Mouse (Mus musculus) frontal cortex, postnatal 25 days (tissue): Measurements from ENCODE around the gene Hspa1b.
"Not testable (repeated sequence)": the region's sequence is repeated elsewhere in the genome, so short reads cannot be mapped to it uniquely, and the experiment has no call there.

Source experiments
- DNase-seq, 2 experiments: peaks; one replicate each; pipeline ENCODE4 v3.0.0; 2022; ENCODE audit warnings: low spot score in 2 of 2

Gene Hspa1b

DNA sequence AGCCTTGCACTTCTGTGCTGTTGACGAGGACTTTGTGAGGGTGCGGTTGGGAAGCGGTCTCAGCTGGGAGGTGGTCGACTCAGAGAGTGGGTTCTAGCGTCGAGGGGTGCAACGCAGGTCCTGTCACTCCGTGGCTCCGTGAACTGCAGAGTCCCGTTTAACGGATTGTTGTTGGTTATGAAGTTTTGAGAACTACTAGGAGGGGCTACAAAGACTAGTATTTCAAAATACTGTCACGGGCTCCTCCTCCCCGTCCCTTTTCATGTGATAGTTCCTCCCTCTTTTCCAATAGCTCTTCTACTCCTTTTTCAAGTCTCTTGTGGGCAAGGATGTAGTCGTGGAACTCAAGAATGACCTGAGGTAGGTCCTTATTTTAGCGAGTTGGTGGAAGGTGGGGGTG lies 23.3 kb upstream of the Hspa1b start:
- no peak for DNase-seq

DNA sequence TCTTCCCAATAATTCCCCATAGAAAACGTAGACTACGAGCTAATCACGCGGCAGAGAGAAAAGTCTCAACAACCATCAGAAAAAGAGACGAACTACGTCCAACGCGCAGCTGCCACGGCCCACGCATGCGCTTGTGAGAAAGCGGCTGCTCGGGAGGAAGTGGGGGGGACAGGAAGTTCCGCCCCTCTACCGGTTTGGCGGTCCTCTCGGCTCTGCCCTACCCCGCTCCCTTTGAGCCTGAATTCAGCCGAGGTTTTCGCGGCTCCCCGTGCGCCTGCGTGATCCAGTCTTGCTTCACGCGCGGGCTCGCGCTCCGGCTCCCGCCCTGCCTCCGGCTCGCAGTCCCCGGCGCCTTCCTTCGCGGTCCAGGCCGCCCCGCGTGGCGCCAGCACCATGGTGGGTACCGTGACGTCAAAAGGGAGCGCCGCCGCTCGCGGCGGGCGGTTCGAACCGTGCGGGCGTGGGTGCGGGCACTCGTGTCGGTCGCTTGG lies 22.7 kb upstream of the Hspa1b start, which contains the start of gene Lsm2:
Lsm2 (plus strand) TSS at position 173 of the 491 bp plus-strand sequence.
- peak; percentile 78 to 90 for DNase-seq

DNA sequence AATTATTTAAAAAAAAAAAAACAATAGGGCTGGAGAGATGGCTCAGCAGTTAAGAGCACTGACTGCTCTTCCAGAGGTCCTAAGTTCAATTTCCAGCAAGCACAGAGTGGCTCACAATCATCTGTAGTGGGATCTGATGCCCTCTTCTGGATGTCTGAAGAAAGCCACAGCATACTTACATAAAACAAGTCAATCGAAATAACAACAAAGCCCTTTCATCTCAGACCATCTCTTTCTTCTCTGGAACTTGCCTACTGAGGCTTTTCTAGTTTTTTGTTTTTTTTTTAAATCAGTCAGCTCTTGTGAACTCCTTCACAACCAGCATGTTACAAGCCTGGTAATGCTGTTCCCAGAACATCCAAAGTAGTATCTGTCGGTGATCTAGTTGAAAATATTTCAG lies 21.6 kb upstream of the Hspa1b start:
- no peak for DNase-seq

GRCm38 (mm10) chr17:34979631-34980030 lies 20.6 kb upstream of the Hspa1b start:
- DNase-seq, result no peak

DNA sequence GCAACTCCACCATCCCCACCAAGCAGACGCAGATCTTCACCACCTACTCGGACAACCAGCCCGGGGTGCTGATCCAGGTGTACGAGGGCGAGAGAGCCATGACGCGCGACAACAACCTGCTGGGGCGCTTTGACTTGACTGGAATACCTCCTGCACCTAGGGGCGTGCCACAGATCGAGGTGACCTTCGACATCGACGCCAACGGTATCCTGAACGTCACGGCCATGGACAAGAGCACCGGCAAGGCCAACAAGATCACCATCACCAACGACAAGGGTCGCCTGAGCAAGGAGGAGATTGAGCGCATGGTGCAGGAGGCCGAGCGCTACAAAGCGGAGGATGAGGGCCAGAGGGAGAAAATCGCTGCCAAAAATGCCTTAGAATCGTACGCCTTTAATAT lies 19.2 kb upstream of the Hspa1b start:
- DNase-seq, result no peak

- DNase-seq, result no peak
These were observed 18.0 kb upstream of the Hspa1b start for GRCm38 (mm10) chr17:34977000-34977399.

DNA sequence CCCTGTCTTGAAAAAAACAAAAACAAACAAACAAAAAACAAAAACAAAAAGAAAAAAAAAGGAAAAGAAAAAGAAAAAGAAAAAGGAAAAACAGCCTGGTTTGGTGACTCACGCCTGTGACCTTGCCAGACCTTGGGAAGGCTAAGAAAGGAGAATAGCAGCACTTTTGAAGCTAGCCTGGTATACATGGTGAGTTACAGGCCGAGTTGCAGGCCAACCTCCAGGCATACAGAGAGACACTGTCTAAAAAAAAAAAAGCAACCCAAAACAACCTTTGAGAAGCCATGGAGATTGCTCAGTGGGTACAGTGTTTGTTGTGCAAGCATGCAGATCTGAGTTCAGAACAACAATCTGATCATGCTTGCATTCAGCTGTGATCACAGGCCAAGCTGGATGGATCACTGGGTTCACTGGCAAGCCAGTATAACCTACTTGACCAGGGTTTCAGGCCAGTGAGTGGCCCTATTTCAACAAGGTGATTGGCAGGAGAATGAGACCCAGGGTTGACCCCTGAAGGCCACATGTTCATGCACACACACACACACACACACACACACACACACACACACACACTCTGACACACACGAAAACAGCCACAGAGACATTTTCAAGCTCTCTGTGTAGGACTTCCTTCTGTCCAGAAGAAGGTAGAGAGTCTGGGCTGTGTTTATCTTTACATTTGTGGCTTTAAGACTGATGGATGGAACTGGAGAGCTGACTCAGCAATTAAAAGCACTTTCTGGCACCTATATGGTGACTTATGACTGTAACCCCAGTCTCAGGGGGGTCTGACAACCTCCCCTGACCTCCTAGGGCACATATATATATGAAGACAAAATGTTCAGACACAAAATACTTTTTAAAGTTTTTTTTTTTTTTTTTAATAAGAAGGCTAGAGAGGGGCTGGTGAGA lies 16.8 kb upstream of the Hspa1b start:
- DNase-seq, result no peak

DNA sequence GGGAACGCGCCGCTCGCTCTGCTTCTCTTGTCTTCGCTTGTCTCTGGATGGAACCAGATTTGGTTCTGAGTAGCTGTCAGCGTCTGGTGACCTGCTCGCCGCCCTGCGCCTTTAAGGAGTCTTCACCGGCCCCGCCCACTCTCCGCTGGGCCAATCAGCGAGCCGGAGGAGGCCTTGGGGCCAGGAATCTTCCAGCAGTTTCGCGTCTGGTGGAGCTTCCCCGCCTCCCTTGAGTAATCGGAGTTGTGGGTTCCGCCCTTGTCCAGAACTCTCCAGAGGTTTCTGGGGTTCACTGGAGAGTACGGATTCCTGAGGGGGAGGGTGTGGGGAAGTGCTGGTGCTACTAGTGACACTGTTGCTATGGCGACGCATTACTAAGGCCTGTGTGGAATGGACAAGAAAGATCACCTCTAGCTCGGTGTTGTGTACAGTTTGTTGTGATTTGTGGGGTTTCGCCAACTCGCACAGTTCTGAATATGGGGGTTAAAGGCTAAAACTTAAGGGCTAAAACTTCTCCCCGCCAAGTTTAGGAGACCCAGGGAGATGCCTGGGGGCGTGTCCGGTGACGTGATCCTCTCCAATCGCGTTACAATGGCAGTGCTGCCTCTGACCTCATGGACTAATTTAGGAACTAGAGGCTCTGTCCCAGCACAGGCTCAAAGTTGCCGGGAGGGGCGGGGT lies 13.2 kb upstream of the Hspa1b start, which contains the start of the genes Hspa1a and Hspa1l:
Hspa1a (minus strand) TSS at position 88 of the 681 bp plus-strand sequence.
Hspa1l (plus strand) TSS at position 635 of the 681 bp plus-strand sequence.
- DNase-seq, result peak; percentile 59 to 62

- not testable (repeated sequence) for DNase-seq
These were observed 12.6 kb upstream of the Hspa1b start for GRCm38 (mm10) chr17:34971694-34972068.

DNA sequence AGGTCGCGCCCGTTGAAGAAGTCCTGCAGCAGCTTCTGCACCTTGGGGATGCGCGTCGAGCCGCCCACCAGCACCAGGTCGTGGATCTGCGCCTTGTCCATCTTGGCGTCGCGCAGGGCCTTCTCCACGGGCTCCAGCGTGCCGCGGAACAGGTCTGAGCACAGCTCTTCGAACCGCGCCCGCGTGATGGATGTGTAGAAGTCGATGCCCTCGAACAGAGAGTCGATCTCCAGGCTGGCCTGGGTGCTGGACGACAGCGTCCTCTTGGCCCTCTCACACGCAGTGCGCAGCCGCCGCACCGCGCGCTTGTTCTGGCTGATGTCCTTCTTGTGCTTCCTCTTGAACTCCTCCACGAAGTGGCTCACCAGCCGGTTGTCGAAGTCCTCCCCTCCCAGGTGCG lies 11.8 kb upstream of the Hspa1b start:
- DNase-seq, result not testable (repeated sequence)

- DNase-seq, result not testable (repeated sequence)
These were observed 10.8 kb upstream of the Hspa1b start, which contains the start of gene Gm20481 for GRCm38 (mm10) chr17:34969822-34970221. Gene Gm20481 (plus strand): TSS chr17:34969912.

DNA sequence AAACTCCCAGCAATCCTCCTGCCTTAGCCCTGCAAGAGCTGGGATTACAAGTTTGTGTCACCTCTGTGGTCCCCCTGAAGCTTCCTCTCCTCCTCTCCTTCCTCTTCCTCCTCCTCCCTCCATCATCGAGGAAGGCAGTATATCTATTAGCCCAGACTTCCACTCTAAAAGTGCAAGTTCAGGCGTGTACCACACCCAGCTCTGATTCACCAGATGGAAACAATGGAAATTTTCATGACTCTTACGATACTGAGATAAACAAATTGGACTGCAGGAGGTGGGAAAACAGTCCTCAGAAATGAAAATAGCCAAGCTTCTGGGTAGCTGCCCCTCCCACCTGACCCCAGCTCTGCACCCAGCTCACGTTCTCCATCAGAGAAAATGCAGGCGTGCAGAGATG lies 6.6 kb upstream of the Hspa1b start:
- DNase-seq, result no peak

DNA sequence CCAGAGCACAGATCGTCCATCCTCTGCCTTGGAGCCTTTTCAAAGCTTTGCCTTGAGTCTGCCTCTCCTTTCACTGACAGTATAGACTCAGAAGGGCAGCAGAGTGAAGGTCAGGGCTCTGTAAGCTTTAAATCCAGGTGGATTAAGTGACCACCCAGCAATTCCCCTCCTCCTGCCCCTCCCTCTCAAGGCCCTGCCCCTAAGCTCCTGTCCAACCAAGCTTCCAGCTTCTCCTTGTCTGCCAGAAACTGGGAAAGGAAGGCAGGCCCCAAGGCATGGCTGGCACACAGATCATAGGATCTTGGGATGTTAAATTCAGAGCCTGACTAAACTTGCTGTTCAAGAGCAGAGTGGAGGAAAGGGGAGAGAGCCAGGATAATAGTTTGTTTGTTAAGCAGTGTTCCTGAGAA lies 5.6 kb upstream of the Hspa1b start:
- no peak for DNase-seq

DNA sequence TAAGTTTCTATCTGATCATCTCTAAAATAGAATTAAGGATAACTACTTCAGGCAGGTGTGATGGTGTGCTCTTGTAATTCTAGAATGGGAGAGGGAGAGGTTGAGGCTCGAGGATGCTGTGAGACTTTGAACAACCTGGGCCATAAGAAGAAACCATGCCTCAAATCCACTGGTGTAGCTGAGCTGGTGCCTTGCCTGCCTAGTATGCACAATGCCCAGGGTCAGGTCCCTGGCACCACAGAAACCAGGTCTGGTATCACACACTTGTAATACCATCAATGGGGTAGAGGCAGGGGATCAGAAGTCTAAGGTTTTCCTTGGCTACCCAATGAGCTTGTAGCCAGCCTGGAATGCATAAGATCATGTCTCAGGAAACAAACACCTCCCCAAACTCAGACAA lies 3.8 kb upstream of the Hspa1b start:
- no peak for DNase-seq

DNA sequence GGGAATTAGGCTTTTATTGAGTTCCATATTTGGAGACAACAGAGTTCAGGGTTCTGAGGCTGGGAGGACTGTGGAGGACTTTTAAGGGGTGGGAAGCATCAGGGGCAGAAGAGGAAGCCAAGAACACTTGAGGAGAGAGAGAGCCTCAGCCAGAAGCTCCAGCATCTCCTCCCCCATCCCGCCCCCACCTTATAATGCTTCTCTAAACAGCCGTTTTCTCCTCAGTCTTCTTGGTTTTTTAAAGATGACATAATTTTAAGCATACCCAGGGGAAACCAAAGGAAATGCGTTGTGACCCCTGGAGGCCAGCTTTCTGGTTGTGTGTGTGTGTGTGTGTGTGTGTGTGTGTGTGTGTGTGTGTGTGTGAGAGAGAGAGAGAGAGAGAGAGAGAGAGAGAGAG lies 3.1 kb upstream of the Hspa1b start:
- no peak for DNase-seq

GRCm38 (mm10) chr17:34960702-34961493 lies 1.9 kb upstream of the Hspa1b start:
- DNase-seq, result no peak

DNA sequence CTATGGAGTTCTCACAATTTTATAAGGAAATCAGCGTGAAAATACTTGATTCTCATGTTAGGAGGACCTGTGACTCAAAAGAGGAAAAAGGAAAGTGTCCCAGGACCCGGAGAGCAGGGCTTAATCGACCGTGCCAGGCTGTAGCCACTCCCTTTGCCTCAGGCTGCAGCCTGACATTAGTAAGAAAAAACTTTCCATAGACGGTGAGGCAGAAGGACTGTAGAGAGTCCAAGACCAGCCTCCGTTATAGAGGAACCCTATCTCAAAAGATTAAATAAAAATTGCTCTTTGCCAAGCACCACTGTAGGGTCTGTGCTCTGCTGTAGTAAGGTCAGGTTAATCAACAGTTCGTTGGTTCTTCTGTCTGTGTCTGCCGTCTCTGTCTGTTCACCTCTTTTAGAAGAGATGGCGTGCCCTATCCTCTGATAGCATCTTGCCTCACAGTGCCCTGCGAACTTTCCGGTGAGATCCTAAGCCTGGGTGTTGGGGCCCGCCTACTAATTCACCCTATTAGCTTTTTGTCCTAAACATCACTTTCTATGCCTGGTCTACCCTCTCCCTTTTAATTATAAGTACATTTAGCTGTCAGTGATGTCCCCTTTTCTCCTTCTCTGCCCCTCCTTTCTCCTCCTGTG lies 960 bp upstream of the Hspa1b start:
- no peak for DNase-seq

DNA sequence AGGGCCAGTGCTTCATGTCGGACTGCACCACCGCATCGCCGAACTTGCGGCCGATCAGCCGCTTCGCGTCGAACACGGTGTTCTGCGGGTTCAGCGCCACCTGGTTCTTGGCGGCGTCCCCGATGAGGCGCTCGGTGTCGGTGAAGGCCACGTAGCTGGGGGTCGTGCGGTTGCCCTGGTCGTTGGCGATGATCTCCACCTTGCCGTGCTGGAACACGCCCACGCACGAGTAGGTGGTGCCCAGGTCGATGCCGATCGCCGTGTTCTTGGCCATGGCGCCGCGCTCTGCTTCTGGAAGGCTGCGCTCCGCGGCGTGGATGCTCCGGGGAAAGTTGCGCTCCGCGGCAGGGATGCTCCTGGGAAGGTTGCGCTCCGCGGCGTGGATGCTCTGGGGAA lies 306 bp downstream of the Hspa1b start:
- DNase-seq, result not testable (repeated sequence)

DNA sequence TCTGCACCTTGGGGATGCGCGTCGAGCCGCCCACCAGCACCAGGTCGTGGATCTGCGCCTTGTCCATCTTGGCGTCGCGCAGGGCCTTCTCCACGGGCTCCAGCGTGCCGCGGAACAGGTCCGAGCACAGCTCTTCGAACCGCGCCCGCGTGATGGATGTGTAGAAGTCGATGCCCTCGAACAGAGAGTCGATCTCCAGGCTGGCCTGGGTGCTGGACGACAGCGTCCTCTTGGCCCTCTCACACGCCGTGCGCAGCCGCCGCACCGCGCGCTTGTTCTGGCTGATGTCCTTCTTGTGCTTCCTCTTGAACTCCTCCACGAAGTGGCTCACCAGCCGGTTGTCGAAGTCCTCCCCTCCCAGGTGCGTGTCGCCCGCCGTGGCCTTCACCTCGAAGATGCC lies 1.1 kb downstream of the Hspa1b start:
- DNase-seq, result not testable (repeated sequence)

DNA sequence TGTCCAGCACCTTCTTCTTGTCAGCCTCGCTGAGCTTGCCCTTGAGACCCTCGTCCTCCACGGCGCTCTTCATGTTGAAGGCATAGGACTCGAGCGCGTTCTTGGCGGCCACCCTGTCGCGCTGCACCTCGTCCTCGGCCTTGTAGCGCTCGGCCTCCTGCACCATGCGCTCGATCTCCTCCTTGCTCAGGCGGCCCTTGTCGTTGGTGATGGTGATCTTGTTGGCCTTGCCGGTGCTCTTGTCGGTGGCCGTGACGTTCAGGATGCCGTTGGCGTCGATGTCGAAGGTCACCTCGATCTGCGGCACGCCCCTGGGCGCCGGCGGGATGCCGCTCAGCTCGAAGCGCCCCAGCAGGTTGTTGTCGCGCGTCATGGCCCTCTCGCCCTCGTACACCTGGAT lies 1.7 kb downstream of the Hspa1b start:
- not testable (repeated sequence) for DNase-seq

DNA sequence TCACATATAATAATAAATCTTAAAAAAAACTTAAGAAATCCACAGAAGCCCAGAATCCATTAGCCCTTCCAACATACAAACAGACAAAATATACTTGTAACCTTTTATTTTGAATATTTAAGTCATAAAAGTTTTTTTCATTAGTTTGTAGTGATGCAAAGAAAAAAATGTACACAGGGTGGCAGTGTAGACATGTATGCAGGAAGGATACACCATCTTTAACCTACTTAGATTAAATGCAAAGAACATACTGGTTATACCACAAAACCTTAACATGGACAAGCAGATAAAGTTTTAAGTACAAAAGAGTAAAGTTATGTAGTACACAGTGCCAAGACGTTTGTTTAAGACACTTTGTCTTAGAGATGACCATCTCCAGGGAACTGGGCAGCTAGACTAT lies 2.7 kb downstream of the Hspa1b start:
- DNase-seq, result no peak
